Mouse (Mus musculus) spleen, adult 2 months (tissue): Measurements from ENCODE around the gene Cnksr1.

Experiments used
- CTCF ChIP-seq: fragments of 200-500 bp; IDR thresholded peaks from 2 replicates; pipeline ENCODE4 v1.5.1; 2011; ENCODE audit warnings: mild to moderate bottlenecking, inconsistent platforms; ENCODE audit not compliant: insufficient read depth, insufficient read length, insufficient replicate concordance; ENCODE audit errors: extremely low read depth
- POLR2A ChIP-seq: fragments of 200-500 bp; IDR thresholded peaks from 2 replicates; pipeline ENCODE4 v1.6.1; 2011; ENCODE audit warnings: low read depth, low read length, inconsistent platforms

- TF ChIP-seq CTCF (no peak), POLR2A (no peak)
Measured at GRCm38 (mm10) chr4:134183711-134184110, 54.5 kb downstream of the Cnksr1 start.
